Mouse (Mus musculus): ENCODE data around the gene Cped1.
"Not testable (repeated sequence)": the region's sequence is repeated elsewhere in the genome, so short reads cannot be mapped to it uniquely, and the experiment has no call there.

Cped1 gene

GRCm38 (mm10) chr6:22026358-22026673, 40.6 kb downstream of the Cped1 start:
- DNase-seq (ENCODE audit: low spot score in 2 of 2), result no peak

GRCm38 (mm10) chr6:22026761-22027594, 41.3 kb downstream of the Cped1 start:
- DNase-seq (ENCODE audit: low spot score in 2 of 2), result no peak

GRCm38 (mm10) chr6:22027854-22028253, 42.1 kb downstream of the Cped1 start:
- DNase-seq (ENCODE audit: low spot score in 2 of 2), result no peak

GRCm38 (mm10) chr6:22030381-22030780, 44.7 kb downstream of the Cped1 start:
- DNase-seq (ENCODE audit: low spot score in 2 of 2), result no peak

- DNase-seq (ENCODE audit: low spot score in 2 of 2), result no peak
Measured at GRCm38 (mm10) chr6:22033188-22033587, 47.5 kb downstream of the Cped1 start.

- no peak for DNase-seq (ENCODE audit: low spot score in 2 of 2)
Measured at GRCm38 (mm10) chr6:22035408-22035807, 49.7 kb downstream of the Cped1 start.

GRCm38 (mm10) chr6:22035895-22036294, 50.2 kb downstream of the Cped1 start:
- DNase-seq (ENCODE audit: low spot score in 2 of 2), result no peak

- no peak for DNase-seq (ENCODE audit: low spot score in 2 of 2)
Measured at GRCm38 (mm10) chr6:22036396-22036795, 50.7 kb downstream of the Cped1 start.

GRCm38 (mm10) chr6:22036911-22037310, 51.2 kb downstream of the Cped1 start:
- no peak for DNase-seq (ENCODE audit: low spot score in 2 of 2)

GRCm38 (mm10) chr6:22037441-22038050, 51.8 kb downstream of the Cped1 start:
- no peak for DNase-seq (ENCODE audit: low spot score in 2 of 2)

- DNase-seq (ENCODE audit: low spot score in 2 of 2), result not testable (repeated sequence)
Measured at GRCm38 (mm10) chr6:22039666-22040065, 54.0 kb downstream of the Cped1 start.

- DNase-seq (ENCODE audit: low spot score in 2 of 2), result no peak
Measured at GRCm38 (mm10) chr6:22044880-22045605, 59.3 kb downstream of the Cped1 start.

- DNase-seq (ENCODE audit: low spot score in 2 of 2), result no peak
Measured at GRCm38 (mm10) chr6:22047101-22047500, 61.4 kb downstream of the Cped1 start.

GRCm38 (mm10) chr6:22049093-22049492, 63.4 kb downstream of the Cped1 start:
- DNase-seq (ENCODE audit: low spot score in 2 of 2), result no peak

- no peak for DNase-seq (ENCODE audit: low spot score in 2 of 2)
Measured at GRCm38 (mm10) chr6:22051526-22051925, 65.8 kb downstream of the Cped1 start.

- DNase-seq (ENCODE audit: low spot score in 2 of 2), result no peak
Measured at GRCm38 (mm10) chr6:22053014-22053413, 67.3 kb downstream of the Cped1 start.

- no peak for DNase-seq (ENCODE audit: low spot score in 2 of 2)
Measured at GRCm38 (mm10) chr6:22064341-22064740, 78.6 kb downstream of the Cped1 start.

GRCm38 (mm10) chr6:22070603-22071322, 85.0 kb downstream of the Cped1 start:
- no peak for DNase-seq (ENCODE audit: low spot score in 2 of 2)

GRCm38 (mm10) chr6:22071323-22071840, 85.7 kb downstream of the Cped1 start:
- no peak for DNase-seq (ENCODE audit: low spot score in 2 of 2)

GRCm38 (mm10) chr6:22072737-22073136, 87.0 kb downstream of the Cped1 start:
- no peak for DNase-seq (ENCODE audit: low spot score in 2 of 2)

GRCm38 (mm10) chr6:22074232-22075083, 88.7 kb downstream of the Cped1 start:
- no peak for DNase-seq (ENCODE audit: low spot score in 2 of 2)

Data from thymus, postnatal 10 days (tissue).